Mouse (Mus musculus) hindbrain, embryonic 11.5 days (tissue): ENCODE measurements around the gene Ankrd31. TPM values are rescaled to one million over a fixed set of nuclear protein-coding genes. Genes with fewer than 3 reads are reported as not detected.
A peak's percentile ranks its signal among the peaks of the same experiment; 100 is the strongest.
"Not testable (repeated sequence)": the region's sequence is repeated elsewhere in the genome, so short reads cannot be mapped to it uniquely, and the experiment has no call there.

Source experiments
- ATAC-seq: fragments of 200-750 bp; cut with Nextera tagmentation; 2 replicates; pipeline ENCODE4 v1.8.0; 2017; ENCODE audit warnings: mild to moderate bottlenecking, moderate TSS enrichment, moderate library complexity; ENCODE audit not compliant: low FRiP score
- DNase-seq: peaks from one replicate; pipeline ENCODE4 v3.0.0-alpha.2; 2015; ENCODE audit warnings: low spot score
- H3K27ac ChIP-seq: fragments of 300-500 bp; sonication (generic); 2 replicates; pipeline ENCODE4 v1.5.1; 2014; ENCODE audit warnings: mild to moderate bottlenecking, low read depth, low read length
- H3K27me3 ChIP-seq: fragments of 300-500 bp; sonication (generic); 2 replicates; pipeline ENCODE4 v1.6.1; 2014; ENCODE audit warnings: mild to moderate bottlenecking, low read length, moderate library complexity, mixed read lengths; ENCODE audit not compliant: control insufficient read depth, insufficient read depth
- H3K36me3 ChIP-seq: fragments of 300-500 bp; sonication (generic); 2 replicates; pipeline ENCODE4 v1.6.1; 2014; ENCODE audit warnings: mild to moderate bottlenecking, low read length, moderate library complexity, mixed read lengths; ENCODE audit not compliant: control insufficient read depth, insufficient read depth
- H3K4me1 ChIP-seq: fragments of 300-500 bp; sonication (generic); replicated peaks from 2 replicates; pipeline ENCODE4 v1.6.1; 2014; ENCODE audit warnings: low read length, mixed read lengths; ENCODE audit not compliant: control insufficient read depth, insufficient read depth
- H3K4me2 ChIP-seq: fragments of 300-500 bp; sonication (generic); replicated peaks from 2 replicates; pipeline ENCODE4 v1.6.1; 2014; ENCODE audit warnings: mild to moderate bottlenecking, low read depth, low read length
- H3K4me3 ChIP-seq: fragments of 300-500 bp; sonication (generic); 2 replicates; pipeline ENCODE4 v1.5.1; 2014; ENCODE audit warnings: low read depth, low read length
- H3K9ac ChIP-seq: fragments of 300-500 bp; sonication (generic); 2 replicates; pipeline ENCODE4 v1.6.1; 2014; ENCODE audit warnings: low read depth, low read length
- H3K9me3 ChIP-seq: fragments of 300-500 bp; sonication (generic); 2 replicates; pipeline ENCODE4 v1.6.1; 2016; ENCODE audit warnings: low read length; ENCODE audit not compliant: control insufficient read depth
- WGBS: fragments of 180-500 bp; shearing (Covaris S2); extraction: QIAGEN DNeasy Blood & Tissue Kit; methylation state at CpG from one replicate; pipeline ENCODE4 v1.1.7; 2014; 5-methylcytosine and 5-hydroxymethylcytosine counted together
- polyA plus RNA-seq: library from polyadenylated mRNA; unstranded; fragments of >200 nt; fragmentation: Nextera tagmentation; extraction: Ambion mirVana; gene quantifications from 2 replicates; pipeline ENCODE4 v1.2.1, GENCODE M21; 2014

Ankrd31 gene
- polyA plus RNA-seq, 1 experiment from 2014 or later: not detected

DNA sequence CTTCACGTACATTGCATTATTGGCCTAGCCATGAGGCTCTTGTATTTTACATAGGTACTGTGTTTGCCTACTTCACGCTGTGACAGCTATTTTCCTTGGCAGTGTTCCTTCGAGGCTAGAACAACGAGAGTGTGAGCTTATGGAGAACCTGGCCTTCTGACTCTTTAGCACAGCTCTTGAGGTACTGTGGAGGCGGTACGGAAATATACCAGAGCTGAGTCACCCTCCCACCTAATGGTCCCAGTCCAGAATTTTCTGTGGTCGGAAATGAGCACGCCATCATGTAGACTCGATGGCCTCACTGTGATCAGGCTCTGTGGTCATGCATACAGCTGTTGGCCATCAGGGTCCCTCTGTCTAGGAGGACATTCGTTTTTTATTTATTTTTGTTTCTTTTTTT, 191.6 kb downstream of the Ankrd31 start:
- 88% methylated on average over 10 of the region's 10 CpGs for whole genome bisulfite sequencing
- H3K36me3 ChIP-seq: no peaks in the 10 kb centered on the region
- ATAC-seq (no peak), DNase-seq (no peak)
- no peak overlapping the region for H3K4me3 ChIP-seq
- H3K27ac ChIP-seq: no peak overlapping the region
- H3K27me3 ChIP-seq: no peaks in the 10 kb centered on the region
- no peaks in the 10 kb centered on the region for H3K9me3 ChIP-seq
- H3K9ac ChIP-seq: no peak overlapping the region
- H3K4me1 ChIP-seq: no peaks in the 10 kb centered on the region
- no peak overlapping the region for H3K4me2 ChIP-seq

DNA sequence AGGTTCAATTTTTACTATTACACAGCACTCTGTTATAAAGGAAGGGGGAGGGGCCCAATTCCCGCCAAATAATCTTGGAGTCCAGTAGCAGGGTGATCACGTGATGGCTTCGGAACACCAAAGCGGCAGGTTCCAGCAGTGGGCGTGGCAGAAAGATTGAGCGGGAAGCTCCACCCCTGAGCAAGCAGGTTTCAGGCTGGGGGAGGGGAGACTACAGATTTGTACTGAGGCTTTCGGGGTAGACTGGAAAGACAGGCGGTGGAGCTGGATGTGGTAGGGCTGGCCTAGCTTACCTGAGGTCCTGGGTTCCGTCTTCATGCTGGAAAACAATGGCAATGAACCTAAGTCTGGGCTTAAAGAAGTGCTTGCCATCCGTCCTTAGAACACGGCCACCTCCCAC, 193.4 kb downstream of the Ankrd31 start:
- ATAC-seq, H3K27ac ChIP-seq: not testable (repeated sequence)

GRCm38 (mm10) chr13:96943571-96943970, 195.5 kb downstream of the Ankrd31 start:
- DNase-seq (no peak), ATAC-seq (no peak)
- Histone ChIP-seq H3K4me1 (no peaks in the 10 kb centered on the region), H3K9ac (no peak overlapping the region), H3K27me3 (no peaks in the 10 kb centered on the region), H3K9me3 (no peaks in the 10 kb centered on the region), H3K4me3 (no peak overlapping the region), H3K27ac (no peak overlapping the region), H3K36me3 (no peaks in the 10 kb centered on the region), H3K4me2 (no peak overlapping the region)
- WGBS: 73% methylated on average over 3 of the region's 3 CpGs

More for the DNA sequence above, 193.4 kb downstream of the Ankrd31 start:
- not testable (repeated sequence) for H3K9ac ChIP-seq, DNase-seq, H3K4me3 ChIP-seq, H3K4me1 ChIP-seq, H3K4me2 ChIP-seq, H3K36me3 ChIP-seq, H3K27me3 ChIP-seq, H3K9me3 ChIP-seq
- 85% methylated on average over 11 of the region's 11 CpGs for WGBS

DNA sequence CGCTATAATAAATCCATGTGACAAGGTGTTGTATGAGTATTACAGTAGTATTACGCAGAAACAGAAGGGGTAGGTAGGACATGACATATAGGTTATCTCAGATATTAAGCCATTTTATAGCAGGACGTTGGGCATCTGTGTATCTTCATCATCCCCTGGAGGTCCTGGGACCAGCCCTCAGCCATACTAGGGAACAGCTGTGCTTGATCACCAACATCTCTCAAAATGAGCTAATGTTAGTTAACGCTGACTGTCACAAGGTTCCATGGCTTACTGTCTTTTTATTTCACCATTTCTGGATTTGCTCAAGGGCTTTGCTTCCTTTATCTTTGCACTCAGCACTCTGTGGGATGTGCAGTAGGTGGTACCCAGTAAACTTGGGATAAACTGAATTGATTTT, 197.7 kb downstream of the Ankrd31 start:
- H3K27ac ChIP-seq: no peak overlapping the region
- no peak overlapping the region for H3K9ac ChIP-seq
- DNase-seq (no peak), ATAC-seq (no peak)
- H3K4me1 ChIP-seq: no peaks in the 10 kb centered on the region
- no peaks in the 10 kb centered on the region for H3K36me3 ChIP-seq
- H3K9me3 ChIP-seq: no peaks in the 10 kb centered on the region
- H3K4me2 ChIP-seq: no peak overlapping the region
- no peak overlapping the region for H3K4me3 ChIP-seq
- WGBS: 93% methylated on average over 4 of the region's 4 CpGs
- no peaks in the 10 kb centered on the region for H3K27me3 ChIP-seq

GRCm38 (mm10) chr13:96947722-96948121, 199.7 kb downstream of the Ankrd31 start:
- DNase-seq (no peak), ATAC-seq (no peak)
- no peaks in the 10 kb centered on the region for H3K9me3 ChIP-seq
- no peak overlapping the region for H3K4me3 ChIP-seq
- no peaks in the 10 kb centered on the region for H3K27me3 ChIP-seq
- no peak overlapping the region for H3K9ac ChIP-seq
- no peaks in the 10 kb centered on the region for H3K4me1 ChIP-seq
- H3K27ac ChIP-seq: no peak overlapping the region
- H3K4me2 ChIP-seq: no peak overlapping the region
- H3K36me3 ChIP-seq: no peaks in the 10 kb centered on the region
- 90% methylated on average over 7 of the region's 7 CpGs for WGBS

DNA sequence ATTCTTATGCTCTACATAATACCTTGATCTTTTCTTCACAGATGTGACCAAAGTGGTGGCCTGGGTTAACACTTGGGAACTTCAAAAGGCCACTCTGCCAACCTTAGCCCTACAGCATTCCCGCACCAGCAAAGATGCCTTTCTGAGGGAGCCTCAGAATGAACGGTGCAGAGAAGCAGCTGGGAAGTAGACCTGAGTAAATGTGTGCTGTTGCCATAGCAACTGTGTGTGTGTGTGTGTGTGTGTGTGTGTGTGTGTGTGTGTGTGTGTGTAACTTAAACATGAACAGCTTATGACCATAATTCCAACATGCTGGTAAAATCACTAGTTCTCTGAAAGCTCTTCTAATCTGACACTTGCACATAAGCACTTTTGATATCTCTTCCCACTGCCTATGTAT, 203.8 kb downstream of the Ankrd31 start:
- DNase-seq (peak; percentile 11), ATAC-seq (no peak)
- no peak overlapping the region for H3K4me3 ChIP-seq
- no peaks in the 10 kb centered on the region for H3K4me1 ChIP-seq
- no peaks in the 10 kb centered on the region for H3K36me3 ChIP-seq
- H3K27ac ChIP-seq: no peak overlapping the region
- no peak overlapping the region for H3K4me2 ChIP-seq
- H3K9me3 ChIP-seq: no peaks in the 10 kb centered on the region
- no peak overlapping the region for H3K9ac ChIP-seq
- H3K27me3 ChIP-seq: no peaks in the 10 kb centered on the region
- WGBS: 63% methylated on average over 2 of the region's 2 CpGs

- DNase-seq (no peak), ATAC-seq (no peak)
- no peaks in the 10 kb centered on the region for H3K9me3 ChIP-seq
- no peak overlapping the region for H3K4me2 ChIP-seq
- H3K9ac ChIP-seq: no peak overlapping the region
- no peaks in the 10 kb centered on the region for H3K4me1 ChIP-seq
- H3K27ac ChIP-seq: no peak overlapping the region
- no peak overlapping the region for H3K4me3 ChIP-seq
- no peaks in the 10 kb centered on the region for H3K27me3 ChIP-seq
- H3K36me3 ChIP-seq: no peaks in the 10 kb centered on the region
- WGBS: 88% methylated on average over 6 of the region's 6 CpGs
These were observed 208.4 kb downstream of the Ankrd31 start for GRCm38 (mm10) chr13:96956466-96956865.

Other genes starting within 250 kb of the Ankrd31 start
- 6.7 and 8.2 TPM in 2 replicates for gene Polk, start 205.7 kb upstream of the Ankrd31 start, polyA plus RNA-seq
- gene Col4a3bp, start 205.7 kb upstream of the Ankrd31 start, polyA plus RNA-seq: 7.9 and 11.6 TPM in 2 replicates
- 199 and 238 TPM in 2 replicates for gene Hmgcr, start 77.3 kb upstream of the Ankrd31 start, polyA plus RNA-seq
- gene Gcnt4, start 176.4 kb downstream of the Ankrd31 start, polyA plus RNA-seq: 0.14 and 0.17 TPM in 2 replicates